Mouse (Mus musculus) bone marrow, adult 2 months (tissue): ENCODE measurements around the gene Olfr1045.

Experiments used
- CTCF ChIP-seq: fragments of 200-500 bp; IDR thresholded peaks from 2 replicates; pipeline ENCODE4 v1.5.1; 2011; ENCODE audit warnings: low read length, control low read depth; ENCODE audit not compliant: control insufficient read depth, insufficient read depth
- POLR2A ChIP-seq: fragments of 200-500 bp; IDR thresholded peaks from 2 replicates; pipeline ENCODE4 v1.6.1; 2011; ENCODE audit warnings: low read depth, mild to moderate bottlenecking, control low read depth, low read length, borderline replicate concordance; ENCODE audit not compliant: control insufficient read depth

- TF ChIP-seq CTCF (no peak), POLR2A (no peak)
Observed at GRCm38 (mm10) chr2:86167422-86167821, 35.4 kb downstream of the Olfr1045 start, which contains the start of gene Olfr1043.
